Mouse (Mus musculus) c-Kit-positive CD71-positive TER-119-negative erythroid progenitor cells, embryonic 14.5 days (primary cell): ENCODE measurements around the gene Shisal2b.

Source experiments
- DNase-seq: peaks from one replicate; pipeline ENCODE4 v3.0.0-alpha.2; 2013; ENCODE audit warnings: low read depth

Shisal2b gene

DNA sequence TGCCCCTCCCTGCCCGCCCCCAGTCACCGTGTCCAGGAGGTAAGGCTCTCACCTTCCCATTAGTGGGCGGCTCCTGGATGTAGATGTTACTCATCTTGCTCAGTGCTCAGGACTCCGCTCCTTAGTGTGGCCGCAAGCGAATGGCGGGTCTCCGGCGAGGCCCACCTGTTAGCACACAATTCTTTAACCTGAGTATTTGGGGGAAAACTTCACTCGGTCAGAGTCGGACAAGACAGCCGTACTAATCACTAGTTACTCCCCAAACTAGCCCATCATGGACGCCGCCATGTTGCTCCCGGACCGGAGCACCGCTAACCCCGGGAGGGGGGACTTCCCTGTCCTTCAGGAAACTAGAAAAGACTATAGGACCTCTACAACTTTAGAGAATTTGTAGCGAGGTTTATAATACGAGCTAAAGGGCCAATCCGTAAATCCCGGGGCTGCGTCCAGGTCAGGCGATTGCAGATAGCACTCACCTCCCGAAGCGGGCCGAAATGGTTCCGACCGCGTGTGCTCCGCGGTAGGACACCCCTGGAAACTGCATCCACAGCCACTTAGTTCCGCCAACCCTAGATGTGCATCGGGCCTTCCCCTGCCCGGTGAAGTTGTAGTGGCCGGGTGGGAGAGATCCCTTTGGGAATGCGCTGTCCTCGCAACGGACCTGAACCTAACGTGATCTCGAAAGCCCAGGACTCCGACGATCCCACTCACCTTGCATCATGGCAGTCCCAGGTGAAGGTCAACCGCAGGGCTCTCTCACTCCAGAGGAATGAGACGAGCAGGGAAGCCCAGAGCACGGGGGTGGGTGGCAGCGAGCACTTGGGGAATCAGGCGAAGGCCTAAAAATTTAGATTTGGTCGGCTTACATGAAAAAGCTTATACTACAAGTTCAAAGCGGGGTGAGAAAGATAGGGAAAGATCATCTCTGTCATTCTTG, 46.8 kb downstream of the Shisal2b start, which contains the start of gene Cwc27:
Cwc27 (minus strand) TSS at position 508 of the 937 bp plus-strand sequence.
- peak; percentile 84 for DNase-seq

DNA sequence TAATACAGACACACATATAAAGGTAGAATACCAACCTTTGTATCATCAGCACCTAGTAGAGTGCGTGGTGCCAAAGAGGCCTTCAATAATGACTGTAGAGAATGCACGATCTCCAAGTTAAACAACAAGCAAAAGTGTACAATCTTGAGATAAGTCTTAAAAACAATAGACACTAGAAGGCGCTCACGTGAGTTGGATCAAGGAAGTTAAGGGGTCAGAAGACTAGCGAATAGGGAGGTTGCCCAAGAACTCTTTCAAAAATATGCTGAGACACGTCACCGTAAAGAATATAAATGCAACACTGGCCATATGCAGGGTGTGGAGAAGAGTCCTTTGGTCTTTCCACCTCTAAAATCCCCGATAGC, 47.4 kb downstream of the Shisal2b start:
- DNase-seq = peak; percentile 59

DNA sequence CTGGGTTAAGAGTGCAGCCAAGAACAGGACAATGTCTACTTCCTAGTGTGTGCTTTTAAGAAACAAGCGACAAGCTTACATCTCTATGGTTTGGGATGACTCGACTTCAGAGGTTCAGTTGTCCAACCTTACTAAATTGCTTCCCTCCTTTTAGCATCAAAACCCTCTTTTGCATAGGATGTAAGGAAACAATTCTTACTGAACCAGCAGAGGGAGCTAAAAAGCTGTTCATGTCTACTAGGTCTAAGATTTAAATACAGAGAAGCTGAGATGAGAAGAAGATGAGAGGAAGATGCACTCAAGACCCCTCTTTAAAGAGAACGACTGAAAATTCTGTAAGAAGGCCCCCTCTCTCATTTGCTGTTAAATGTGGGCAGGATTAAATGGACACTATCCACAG, 58.0 kb downstream of the Shisal2b start:
- DNase-seq = no peak

DNA sequence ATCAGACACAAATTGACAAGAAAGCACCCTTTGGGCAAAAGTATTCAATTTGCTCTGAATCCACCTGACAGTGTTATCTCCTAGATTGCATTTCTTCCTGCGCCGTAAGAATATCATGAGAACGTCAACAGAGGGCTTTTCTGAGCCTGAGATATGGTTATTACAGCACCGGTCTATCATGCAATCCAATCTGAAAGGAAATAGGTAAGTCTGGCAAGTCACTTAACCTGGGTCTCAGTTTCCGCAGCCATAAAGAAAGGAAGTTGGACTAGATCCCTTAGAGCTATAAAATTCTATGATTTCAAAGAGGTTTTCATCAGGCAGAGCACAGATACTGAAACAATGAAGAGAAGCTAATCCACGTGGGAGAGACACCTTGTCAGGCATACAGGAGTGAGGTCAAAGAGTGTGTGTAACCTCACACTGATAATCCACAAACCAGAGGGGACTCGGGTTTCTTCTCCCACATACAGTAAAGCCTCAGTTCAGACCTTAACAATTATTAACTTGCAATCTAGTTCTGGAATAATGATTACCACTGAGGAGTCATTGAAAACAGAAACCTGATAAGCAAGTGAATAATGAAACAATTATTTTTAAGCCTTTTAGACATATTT, 64.0 kb downstream of the Shisal2b start:
- no peak for DNase-seq

DNA sequence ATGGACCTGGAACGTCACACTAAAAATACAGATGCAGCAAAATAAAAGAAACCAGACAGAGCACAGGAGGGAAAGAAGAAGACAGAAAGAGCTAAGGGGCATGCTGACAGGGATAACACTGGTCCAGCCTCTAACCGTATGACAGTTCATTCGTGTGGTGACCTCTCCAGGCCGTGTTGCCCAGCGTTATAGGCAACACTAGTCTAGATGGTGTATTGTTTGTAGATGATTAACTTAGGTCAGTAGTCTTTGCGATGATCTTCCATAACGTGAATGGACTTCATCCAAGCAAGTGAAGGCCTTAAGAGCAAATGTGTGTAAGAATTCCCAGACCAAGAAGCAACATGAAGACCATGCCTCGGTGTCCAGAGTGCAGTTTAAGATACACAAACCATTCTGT, 64.6 kb downstream of the Shisal2b start:
- no peak for DNase-seq
